Mouse (Mus musculus): Measurements from ENCODE around the gene Trak2. TPM values are rescaled to one million over a fixed set of nuclear protein-coding genes. Genes with fewer than 3 reads are reported as not detected.
"Not testable (repeated sequence)": the region's sequence is repeated elsewhere in the genome, so short reads cannot be mapped to it uniquely, and the experiment has no call there.

The Trak2 gene
- total and polyA plus RNA-seq, 2 experiments from 2014 or later = 15.7 to 44.7 TPM

- ATAC-seq (no peak), DNase-seq (ENCODE audit: low spot score) (no peak)
- Histone ChIP-seq H3K27ac (no peak overlapping the region), H3K4me2 (ENCODE audit: low read depth, low read length) (no peak overlapping the region), H3K4me3 (ENCODE audit: low read length) (no peak overlapping the region), H3K9ac (replicated peaks; ENCODE audit: low read length) (no peak overlapping the region), H3K9me3 (ENCODE audit: low read length) (no peaks in the 10 kb centered on the region), H3K4me1 (ENCODE audit: insufficient read depth, low read length) (no peaks in the 10 kb centered on the region), H3K27me3 (ENCODE audit: insufficient read depth, low read length) (no peaks in the 10 kb centered on the region), H3K36me3 (ENCODE audit: insufficient read depth, low read length) (no peaks in the 10 kb centered on the region)
- 59% methylated on average over 5 of the region's 5 CpGs for WGBS
- no peak for TF ChIP-seq CTCF (IDR thresholded peaks at IDR 0.05; ENCODE audit: low read depth)
Observed at GRCm38 (mm10) chr1:58889826-58890546, 83.2 kb downstream of the Trak2 start.

GRCm38 (mm10) chr1:58885646-58886045 lies 87.6 kb downstream of the Trak2 start:
- Histone ChIP-seq H3K9me3 (ENCODE audit: low read length) (no peaks in the 10 kb centered on the region), H3K4me3 (ENCODE audit: low read length) (no peak overlapping the region), H3K27me3 (ENCODE audit: insufficient read depth, low read length) (no peaks in the 10 kb centered on the region), H3K36me3 (ENCODE audit: insufficient read depth, low read length) (no peaks in the 10 kb centered on the region), H3K4me1 (ENCODE audit: insufficient read depth, low read length) (no peaks in the 10 kb centered on the region), H3K4me2 (ENCODE audit: low read depth, low read length) (no peak overlapping the region), H3K27ac (no peak overlapping the region), H3K9ac (replicated peaks; ENCODE audit: low read length) (no peak overlapping the region)
- 77% methylated on average over 4 of the region's 4 CpGs for WGBS
- ATAC-seq = no peak
- no peak for DNase-seq (ENCODE audit: low spot score)
- no peak for TF ChIP-seq CTCF (IDR thresholded peaks at IDR 0.05; ENCODE audit: low read depth)

- not testable (repeated sequence) for H3K4me1 ChIP-seq (ENCODE audit: insufficient read depth, low read length); H3K4me2 ChIP-seq (ENCODE audit: low read depth, low read length); ATAC-seq; H3K27me3 ChIP-seq (ENCODE audit: insufficient read depth, low read length); DNase-seq (ENCODE audit: low spot score); H3K36me3 ChIP-seq (ENCODE audit: insufficient read depth, low read length); H3K4me3 ChIP-seq (ENCODE audit: low read length); H3K9me3 ChIP-seq (ENCODE audit: low read length); H3K9ac ChIP-seq (replicated peaks; ENCODE audit: low read length); H3K27ac ChIP-seq
- WGBS = 89% methylated on average over 9 of the region's 9 CpGs
Observed at GRCm38 (mm10) chr1:58883279-58883678, 90.0 kb downstream of the Trak2 start.

- H3K27me3 ChIP-seq (ENCODE audit: insufficient read depth, low read length); H3K9me3 ChIP-seq (ENCODE audit: low read length); H3K9ac ChIP-seq (replicated peaks; ENCODE audit: low read length); H3K36me3 ChIP-seq (ENCODE audit: insufficient read depth, low read length); H3K4me3 ChIP-seq (ENCODE audit: low read length); H3K4me1 ChIP-seq (ENCODE audit: insufficient read depth, low read length); H3K27ac ChIP-seq; DNase-seq (ENCODE audit: low spot score); H3K4me2 ChIP-seq (ENCODE audit: low read depth, low read length); ATAC-seq: not testable (repeated sequence)
- 87% methylated on average over 2 of the region's 2 CpGs for WGBS
Observed at GRCm38 (mm10) chr1:58879291-58879690, 93.9 kb downstream of the Trak2 start.

GRCm38 (mm10) chr1:58876500-58876899 lies 96.7 kb downstream of the Trak2 start:
- not testable (repeated sequence) for ATAC-seq
- WGBS = 83% methylated on average over 4 of the region's 4 CpGs

GRCm38 (mm10) chr1:58860586-58860985 lies 112.6 kb downstream of the Trak2 start:
- not testable (repeated sequence) for H3K9me3 ChIP-seq (ENCODE audit: low read length); H3K27ac ChIP-seq; H3K4me3 ChIP-seq (ENCODE audit: low read length); H3K4me1 ChIP-seq (ENCODE audit: insufficient read depth, low read length); ATAC-seq; H3K4me2 ChIP-seq (ENCODE audit: low read depth, low read length); H3K9ac ChIP-seq (replicated peaks; ENCODE audit: low read length); DNase-seq (ENCODE audit: low spot score); H3K27me3 ChIP-seq (ENCODE audit: insufficient read depth, low read length); H3K36me3 ChIP-seq (ENCODE audit: insufficient read depth, low read length)
- 88% methylated on average over 3 of the region's 3 CpGs for WGBS

More at GRCm38 (mm10) chr1:58876500-58876899, 96.7 kb downstream of the Trak2 start:
- not testable (repeated sequence) for H3K27ac ChIP-seq; H3K27me3 ChIP-seq (ENCODE audit: insufficient read depth, low read length); H3K4me2 ChIP-seq (ENCODE audit: low read depth, low read length); H3K36me3 ChIP-seq (ENCODE audit: insufficient read depth, low read length); H3K4me3 ChIP-seq (ENCODE audit: low read length); H3K9ac ChIP-seq (replicated peaks; ENCODE audit: low read length); DNase-seq (ENCODE audit: low spot score); H3K9me3 ChIP-seq (ENCODE audit: low read length); H3K4me1 ChIP-seq (ENCODE audit: insufficient read depth, low read length)

GRCm38 (mm10) chr1:58859738-58860365 lies 113.4 kb downstream of the Trak2 start:
- H3K4me2 ChIP-seq (ENCODE audit: low read depth, low read length); H3K27me3 ChIP-seq (ENCODE audit: insufficient read depth, low read length); DNase-seq (ENCODE audit: low spot score); H3K4me1 ChIP-seq (ENCODE audit: insufficient read depth, low read length); H3K4me3 ChIP-seq (ENCODE audit: low read length); H3K36me3 ChIP-seq (ENCODE audit: insufficient read depth, low read length); ATAC-seq; H3K27ac ChIP-seq; H3K9ac ChIP-seq (replicated peaks; ENCODE audit: low read length); H3K9me3 ChIP-seq (ENCODE audit: low read length): not testable (repeated sequence)
- 73% methylated on average over 13 of the region's 13 CpGs for WGBS

GRCm38 (mm10) chr1:58859131-58859530 lies 114.1 kb downstream of the Trak2 start:
- not testable (repeated sequence) for H3K4me2 ChIP-seq (ENCODE audit: low read depth, low read length); H3K27ac ChIP-seq; H3K36me3 ChIP-seq (ENCODE audit: insufficient read depth, low read length); H3K27me3 ChIP-seq (ENCODE audit: insufficient read depth, low read length); H3K9me3 ChIP-seq (ENCODE audit: low read length); H3K4me1 ChIP-seq (ENCODE audit: insufficient read depth, low read length); H3K9ac ChIP-seq (replicated peaks; ENCODE audit: low read length); ATAC-seq; DNase-seq (ENCODE audit: low spot score); H3K4me3 ChIP-seq (ENCODE audit: low read length)
- WGBS = 58% methylated on average over 4 of the region's 4 CpGs

GRCm38 (mm10) chr1:58856811-58857210 lies 116.4 kb downstream of the Trak2 start:
- DNase-seq (ENCODE audit: low spot score); H3K9me3 ChIP-seq (ENCODE audit: low read length); H3K4me1 ChIP-seq (ENCODE audit: insufficient read depth, low read length); H3K9ac ChIP-seq (replicated peaks; ENCODE audit: low read length); H3K4me2 ChIP-seq (ENCODE audit: low read depth, low read length); ATAC-seq; H3K27ac ChIP-seq; H3K27me3 ChIP-seq (ENCODE audit: insufficient read depth, low read length); H3K4me3 ChIP-seq (ENCODE audit: low read length); H3K36me3 ChIP-seq (ENCODE audit: insufficient read depth, low read length): not testable (repeated sequence)
- 87% methylated on average over 3 of the region's 3 CpGs for WGBS
